Mouse (Mus musculus) stomach, embryonic 15.5 days (tissue): Measurements from ENCODE around the gene Commd3. TPM values are rescaled to one million over a fixed set of nuclear protein-coding genes. Genes with fewer than 3 reads are reported as not detected.

Experiments
- ATAC-seq: fragments of 200-750 bp; cut with Nextera tagmentation; 2 replicates; pipeline ENCODE4 v1.8.0; 2017; ENCODE audit warnings: low read depth, moderate number of reproducible peaks, moderate TSS enrichment; ENCODE audit not compliant: insufficient read depth, low FRiP score
- H3K27ac ChIP-seq: fragments of 300-500 bp; sonication (generic); 2 replicates; pipeline ENCODE4 v1.5.1; 2015; ENCODE audit warnings: mild to moderate bottlenecking, inconsistent platforms
- H3K27me3 ChIP-seq: fragments of 300-500 bp; sonication (generic); replicated peaks from 2 replicates; pipeline ENCODE4 v1.6.1; 2015; ENCODE audit warnings: inconsistent platforms
- H3K36me3 ChIP-seq: fragments of 300-500 bp; sonication (generic); 2 replicates; pipeline ENCODE4 v1.6.1; 2015; ENCODE audit warnings: inconsistent platforms
- H3K4me1 ChIP-seq: fragments of 300-500 bp; sonication (generic); 2 replicates; pipeline ENCODE4 v1.6.1; 2015; ENCODE audit warnings: inconsistent platforms
- H3K4me2 ChIP-seq: fragments of 300-500 bp; sonication (generic); 2 replicates; pipeline ENCODE4 v1.6.1; 2015; ENCODE audit warnings: mild to moderate bottlenecking, inconsistent platforms
- H3K4me3 ChIP-seq: fragments of 300-500 bp; sonication (generic); replicated peaks from 2 replicates; pipeline ENCODE4 v1.5.1; 2015; ENCODE audit warnings: inconsistent platforms
- H3K9ac ChIP-seq: fragments of 300-500 bp; sonication (generic); 2 replicates; pipeline ENCODE4 v1.6.1; 2015; ENCODE audit warnings: inconsistent platforms
- H3K9me3 ChIP-seq: fragments of 300-500 bp; sonication (generic); 2 replicates; pipeline ENCODE4 v1.6.1; 2016; ENCODE audit warnings: inconsistent platforms
- WGBS: fragments of 180-500 bp; shearing (Covaris S2); methylation state at CpG from one replicate; pipeline ENCODE4 v1.1.7; 2015; 5-methylcytosine and 5-hydroxymethylcytosine counted together
- polyA plus RNA-seq: library from polyadenylated mRNA; unstranded; fragments of >200 nt; fragmentation: Nextera tagmentation; extraction: Ambion mirVana; gene quantifications from 2 replicates; pipeline ENCODE4 v1.2.1, GENCODE M21; 2015

The Commd3 gene
- polyA plus RNA-seq, 1 experiment from 2014 or later = 197 TPM

DNA sequence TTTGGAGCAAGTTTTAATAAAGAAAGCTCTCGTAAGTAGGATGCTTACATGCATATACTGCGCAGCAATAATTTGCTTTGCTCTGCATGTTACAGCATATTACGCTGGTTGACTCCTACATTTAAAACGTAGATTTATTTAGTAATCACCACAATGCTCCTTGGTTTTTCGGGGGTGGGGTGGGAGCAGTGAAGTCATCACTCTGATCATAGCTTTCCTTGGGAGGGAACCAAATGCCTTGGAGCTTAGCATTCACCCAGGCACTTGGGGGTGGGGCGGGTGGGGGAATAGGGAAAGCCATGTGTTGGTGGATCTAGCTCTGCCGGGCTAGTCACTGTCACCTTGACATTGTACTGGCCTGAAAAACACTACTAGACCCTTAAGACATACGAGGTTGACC is 23.0 kb downstream of the Commd3 start:
- no peak overlapping the region for H3K27ac ChIP-seq
- no peaks in the 10 kb centered on the region for H3K9me3 ChIP-seq
- 10% methylated on average over 8 of the region's 8 CpGs for WGBS
- H3K4me2 ChIP-seq = peak overlapping the region; percentile 92; the same call in 1 of the 2 replicates
- peaks cover 59% of the 10 kb centered on the region for H3K27me3 ChIP-seq
- peaks cover 10% of the 10 kb centered on the region for H3K4me1 ChIP-seq
- no peak overlapping the region for H3K9ac ChIP-seq
- H3K36me3 ChIP-seq = no peaks in the 10 kb centered on the region
- no peak for ATAC-seq
- H3K4me3 ChIP-seq = peak overlapping the region; percentile 62; the same call in 1 of the 2 replicates

DNA sequence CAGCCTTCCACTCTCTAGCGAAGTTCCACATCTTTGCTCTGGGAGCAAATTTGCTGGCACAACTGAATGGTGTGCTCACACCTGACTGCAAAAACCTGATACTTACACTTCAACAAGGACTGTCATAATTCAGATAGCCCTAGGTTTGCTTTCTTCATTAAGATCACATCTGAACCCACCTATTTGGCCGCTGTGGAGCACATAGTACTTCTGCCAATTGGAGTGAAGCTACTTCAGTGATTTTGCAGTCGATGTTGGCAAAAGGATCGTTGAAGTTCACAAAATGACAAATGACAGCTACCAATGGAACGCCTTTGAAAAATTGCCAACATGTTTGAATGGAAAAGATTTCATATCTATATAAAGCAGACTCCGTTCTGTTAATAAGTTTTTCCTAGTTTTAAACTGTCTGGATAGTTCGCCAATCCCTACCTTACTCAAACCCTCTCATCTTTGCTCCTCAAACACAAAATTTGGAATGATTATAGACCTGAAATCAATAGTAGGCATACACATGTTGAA is 23.5 kb downstream of the Commd3 start:
- H3K27me3 ChIP-seq = peaks cover 59% of the 10 kb centered on the region
- WGBS = 10% methylated on average over 7 of the region's 7 CpGs

DNA sequence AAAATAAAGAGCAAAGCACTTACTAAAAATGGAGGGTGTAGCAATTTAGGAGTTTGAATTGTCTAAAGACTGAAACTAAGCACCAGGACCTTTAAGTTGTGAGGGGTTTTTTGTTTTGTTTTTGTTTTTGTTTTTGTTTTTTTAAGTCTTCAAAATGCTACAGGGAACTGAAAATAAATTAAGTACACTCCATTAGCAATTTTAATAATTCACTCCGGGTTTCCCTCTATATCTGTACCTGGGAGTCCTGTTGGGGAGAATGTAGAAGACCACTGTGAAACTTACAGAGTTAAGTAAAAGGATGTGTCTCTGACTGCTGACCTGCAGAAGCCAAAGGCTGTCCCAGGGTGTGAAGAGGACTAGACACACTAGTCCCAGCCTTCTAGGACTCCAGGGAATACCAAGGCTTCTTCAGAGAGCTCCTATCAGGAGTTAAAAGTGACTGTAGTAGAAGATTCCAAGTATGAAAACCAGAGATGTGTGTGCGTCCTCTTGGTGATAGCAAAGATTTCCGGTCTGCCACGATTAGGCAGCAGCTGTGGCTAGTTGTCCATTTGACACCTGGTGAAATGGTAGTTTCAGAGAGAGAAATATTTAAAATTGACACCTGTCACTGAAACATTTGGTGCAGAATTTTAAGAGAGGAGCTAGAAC is 25.5 kb downstream of the Commd3 start:
- no peak for ATAC-seq
- Histone ChIP-seq H3K36me3 (no peaks in the 10 kb centered on the region), H3K4me2 (no peak overlapping the region), H3K4me1 (peaks cover 5% of the 10 kb centered on the region), H3K4me3 (no peak overlapping the region), H3K9ac (no peak overlapping the region), H3K27ac (no peak overlapping the region), H3K9me3 (no peaks in the 10 kb centered on the region), H3K27me3 (peaks cover 57% of the 10 kb centered on the region)
- 2% methylated on average over 4 of the region's 4 CpGs for WGBS

More for the DNA sequence above, 23.5 kb downstream of the Commd3 start:
- no peak overlapping the region for H3K9ac ChIP-seq
- H3K9me3 ChIP-seq = no peaks in the 10 kb centered on the region
- no peak overlapping the region for H3K4me3 ChIP-seq
- H3K36me3 ChIP-seq = no peaks in the 10 kb centered on the region
- H3K27ac ChIP-seq = no peak overlapping the region
- no peak overlapping the region for H3K4me2 ChIP-seq
- peaks cover 5% of the 10 kb centered on the region for H3K4me1 ChIP-seq
- ATAC-seq = no peak

DNA sequence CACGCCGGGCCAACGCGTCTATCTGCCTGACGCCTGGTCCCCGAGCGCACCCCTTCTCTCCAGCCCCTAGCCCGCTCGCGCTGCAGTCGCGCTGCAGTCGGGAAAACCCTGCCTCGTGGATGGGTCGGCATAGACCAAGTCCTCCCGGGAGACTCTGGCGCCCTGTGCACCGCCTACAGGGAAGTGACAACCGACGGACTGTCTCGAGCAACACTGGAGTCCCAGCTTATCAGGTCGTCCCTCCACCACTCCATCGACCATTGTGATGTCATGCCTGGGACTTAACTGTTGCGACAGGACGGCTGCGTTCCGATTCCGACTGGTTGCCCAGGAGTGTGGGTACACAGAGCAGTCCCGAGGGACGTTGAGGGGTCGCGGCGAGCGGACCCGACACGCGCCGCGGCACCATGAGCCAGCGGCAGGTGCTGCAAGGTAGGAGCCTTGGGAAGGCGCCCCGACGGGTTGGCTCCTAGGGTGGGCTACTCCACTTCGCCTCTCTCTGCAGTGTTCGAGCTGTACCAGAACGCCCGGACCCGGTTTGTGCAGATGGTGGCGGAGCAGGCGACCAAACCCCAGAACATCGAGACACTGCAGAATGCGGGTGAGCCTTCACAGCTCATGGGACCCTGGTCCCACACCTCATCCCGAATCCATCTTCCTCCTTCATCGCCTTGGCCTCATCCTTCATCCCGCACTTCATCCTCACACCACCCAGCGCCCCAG is 26.6 kb downstream of the Commd3 start:
- Histone ChIP-seq H3K4me1 (peaks cover 5% of the 10 kb centered on the region), H3K27me3 (peaks cover 53% of the 10 kb centered on the region), H3K36me3 (no peaks in the 10 kb centered on the region), H3K4me3 (peak overlapping the region; percentile 8; the same call in 1 of the 2 replicates), H3K4me2 (peak overlapping the region; percentile 22), H3K9ac (no peak overlapping the region), H3K9me3 (no peaks in the 10 kb centered on the region), H3K27ac (no peak overlapping the region)
- WGBS = under 1% methylated on average over 56 of the region's 56 CpGs
- ATAC-seq = peak; percentile 38; the same call in 1 of the 2 replicates

DNA sequence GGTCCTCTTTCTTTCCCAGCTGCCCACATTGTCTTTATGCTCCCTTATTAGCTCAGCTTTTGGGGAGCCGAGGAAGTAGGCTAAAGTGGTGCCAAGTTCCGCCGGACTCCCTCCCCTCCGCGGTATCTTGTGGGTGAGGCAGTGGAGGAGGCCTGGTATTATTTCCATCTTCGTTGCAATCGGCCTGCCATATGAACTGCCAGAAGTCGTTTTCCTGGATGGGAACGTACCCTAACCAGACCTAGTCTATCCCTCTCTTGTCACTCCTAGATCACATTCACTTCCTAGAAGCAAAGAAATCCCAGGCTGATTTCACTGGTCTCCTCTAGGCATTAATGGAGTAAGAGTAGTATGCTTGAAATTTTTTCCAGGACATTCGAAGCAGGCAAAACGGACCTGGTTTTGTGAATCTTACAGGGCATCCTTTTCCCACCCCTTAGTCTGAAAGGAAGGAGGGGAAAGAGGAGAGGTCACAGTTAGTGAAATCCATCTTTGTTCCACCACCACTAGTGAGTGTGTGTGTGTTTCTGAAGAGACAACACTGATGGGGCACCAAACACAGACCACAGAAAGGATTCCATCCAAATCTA is 27.3 kb downstream of the Commd3 start:
- Histone ChIP-seq H3K27ac (no peak overlapping the region), H3K4me2 (no peak overlapping the region), H3K27me3 (peaks cover 53% of the 10 kb centered on the region), H3K9me3 (no peaks in the 10 kb centered on the region), H3K9ac (no peak overlapping the region), H3K4me1 (peaks cover 5% of the 10 kb centered on the region), H3K4me3 (no peak overlapping the region), H3K36me3 (no peaks in the 10 kb centered on the region)
- ATAC-seq = no peak
- WGBS = 6% methylated on average over 11 of the region's 11 CpGs

DNA sequence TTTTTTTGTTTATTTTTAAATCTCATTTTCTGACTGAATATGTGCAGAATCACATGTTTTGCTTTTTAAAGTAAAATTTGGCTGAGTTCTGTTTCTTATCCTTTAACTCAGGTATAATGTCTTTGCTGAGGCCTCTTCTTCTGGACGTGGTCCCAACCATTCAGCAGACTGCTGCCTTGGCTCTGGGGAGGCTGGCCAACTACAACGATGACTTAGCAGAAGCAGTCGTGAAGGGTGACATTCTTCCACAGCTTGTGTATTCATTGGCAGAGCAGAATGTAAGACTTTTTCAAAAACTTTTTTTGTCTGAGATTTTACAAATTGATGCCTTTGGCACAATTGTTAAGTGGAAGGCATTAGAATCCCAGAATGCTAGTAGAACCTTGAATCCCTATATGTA is 38.2 kb downstream of the Commd3 start:
- Histone ChIP-seq H3K36me3 (no peaks in the 10 kb centered on the region), H3K4me2 (no peak overlapping the region), H3K9me3 (no peaks in the 10 kb centered on the region), H3K27ac (no peak overlapping the region), H3K4me3 (no peak overlapping the region), H3K4me1 (no peaks in the 10 kb centered on the region), H3K9ac (no peak overlapping the region), H3K27me3 (0 out of 2 replicates have a peak, but pooled peaks cover 3% of the 10 kb centered on the region)
- no peak for ATAC-seq
- 61% methylated on average over 3 of the region's 3 CpGs for WGBS

DNA sequence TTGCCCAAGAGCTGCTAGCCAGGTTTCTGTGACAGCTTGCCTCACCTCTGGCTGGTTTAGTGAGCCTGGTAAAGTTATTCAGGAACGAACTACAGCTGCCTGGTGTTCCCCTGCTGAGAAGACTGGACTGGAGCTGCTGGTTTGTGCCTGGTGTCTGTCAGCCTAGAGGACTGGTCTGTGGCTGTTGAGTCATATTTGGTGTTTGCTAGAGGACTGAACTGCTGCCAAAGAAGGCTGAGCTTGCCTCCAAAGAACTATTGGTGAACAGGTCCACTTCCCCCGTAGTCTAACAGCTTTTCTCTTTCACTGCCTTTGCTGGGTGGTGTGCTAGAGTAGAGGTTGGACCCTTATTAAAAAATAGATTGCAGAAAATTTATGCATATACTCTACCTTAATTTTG is 40.9 kb downstream of the Commd3 start:
- 72% methylated on average over 2 of the region's 2 CpGs for WGBS
- no peak overlapping the region for H3K9ac ChIP-seq
- H3K4me2 ChIP-seq = no peak overlapping the region
- H3K27me3 ChIP-seq = no peaks in the 10 kb centered on the region
- H3K4me3 ChIP-seq = no peak overlapping the region
- H3K36me3 ChIP-seq = no peaks in the 10 kb centered on the region
- no peaks in the 10 kb centered on the region for H3K9me3 ChIP-seq
- H3K27ac ChIP-seq = no peak overlapping the region
- H3K4me1 ChIP-seq = no peaks in the 10 kb centered on the region
- ATAC-seq = no peak

DNA sequence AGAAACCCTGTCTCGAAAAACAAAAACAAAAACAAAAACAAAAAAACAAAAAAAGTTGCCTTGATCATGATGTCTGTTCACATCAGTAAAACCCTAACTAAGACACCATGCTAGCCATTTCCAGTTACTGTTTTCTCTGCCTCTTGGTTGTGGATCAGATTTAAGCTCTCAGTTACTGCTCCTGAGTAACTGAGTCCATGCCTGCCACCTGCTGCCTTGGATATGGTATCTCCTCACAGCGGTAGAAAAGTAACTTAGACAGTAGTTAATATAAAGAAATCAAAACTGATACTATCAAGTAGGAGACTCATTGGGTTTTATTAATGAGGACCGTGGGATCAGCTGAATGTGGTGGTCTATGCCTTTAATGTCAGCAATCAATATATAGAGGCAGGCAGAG is 42.2 kb downstream of the Commd3 start:
- ATAC-seq = no peak

DNA sequence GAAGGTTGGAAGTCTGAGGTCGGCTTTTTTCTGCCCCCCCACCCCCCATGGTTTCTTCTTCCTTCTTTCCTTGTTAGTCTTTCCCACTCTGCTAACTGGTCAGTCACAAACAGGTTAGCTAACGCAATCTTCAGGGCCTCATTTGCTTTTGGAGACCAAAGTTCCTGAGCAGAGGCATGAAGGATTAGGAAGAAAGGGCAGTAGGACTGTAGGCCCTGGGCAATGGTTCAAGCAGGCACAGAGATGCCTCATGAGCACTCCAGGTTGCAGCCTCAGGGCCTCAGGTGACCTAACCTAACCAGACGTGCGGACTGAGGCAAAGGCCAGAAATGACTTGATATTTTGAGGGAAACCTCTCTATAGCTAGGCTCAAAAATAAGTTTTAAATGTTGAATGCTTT is 46.3 kb downstream of the Commd3 start:
- no peak overlapping the region for H3K9ac ChIP-seq
- H3K4me2 ChIP-seq = no peak overlapping the region
- H3K4me3 ChIP-seq = no peak overlapping the region
- H3K4me1 ChIP-seq = no peaks in the 10 kb centered on the region
- ATAC-seq = no peak
- H3K36me3 ChIP-seq = no peaks in the 10 kb centered on the region
- H3K27ac ChIP-seq = no peak overlapping the region
- WGBS = 75% methylated on average over 4 of the region's 4 CpGs
- H3K9me3 ChIP-seq = no peaks in the 10 kb centered on the region
- no peaks in the 10 kb centered on the region for H3K27me3 ChIP-seq

More for the DNA sequence above, 42.2 kb downstream of the Commd3 start:
- no peaks in the 10 kb centered on the region for H3K4me1 ChIP-seq
- no peaks in the 10 kb centered on the region for H3K27me3 ChIP-seq
- no peak overlapping the region for H3K27ac ChIP-seq
- H3K36me3 ChIP-seq = no peaks in the 10 kb centered on the region
- WGBS = 69% methylated on average over 3 of the region's 3 CpGs
- H3K4me2 ChIP-seq = no peak overlapping the region
- no peak overlapping the region for H3K9ac ChIP-seq
- H3K9me3 ChIP-seq = no peaks in the 10 kb centered on the region
- H3K4me3 ChIP-seq = no peak overlapping the region

DNA sequence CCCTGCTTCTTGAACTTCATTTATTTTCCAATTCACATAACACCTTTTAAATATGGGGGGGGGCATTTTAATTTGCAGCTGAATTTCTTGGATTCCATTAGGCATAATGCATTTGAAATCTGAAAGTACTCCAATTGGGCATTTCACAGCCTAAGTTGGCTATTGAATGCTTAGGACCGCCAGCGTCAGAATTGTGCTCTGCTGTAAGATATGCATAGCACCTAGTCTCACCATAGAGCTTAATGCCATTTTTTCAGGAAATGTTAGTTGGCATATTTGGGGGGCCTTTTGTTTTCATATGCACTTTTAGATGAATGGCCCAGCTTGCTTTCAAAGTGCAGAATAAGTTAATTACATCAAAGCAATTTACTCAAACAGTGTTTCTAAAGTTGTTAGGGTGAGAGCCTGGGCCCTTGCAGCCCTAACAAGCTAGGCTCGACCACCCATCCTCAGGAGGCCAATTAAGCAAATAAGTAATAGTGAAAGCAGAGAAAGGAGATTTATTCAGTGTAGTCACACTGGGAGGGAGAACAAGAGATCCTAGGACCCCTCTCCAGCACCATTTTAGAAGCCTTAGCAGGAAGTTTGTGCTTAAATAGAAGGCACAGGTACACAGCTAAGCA is 50.1 kb downstream of the Commd3 start:
- no peak overlapping the region for H3K9ac ChIP-seq
- H3K9me3 ChIP-seq = no peaks in the 10 kb centered on the region
- no peak overlapping the region for H3K4me2 ChIP-seq
- no peaks in the 10 kb centered on the region for H3K4me1 ChIP-seq
- no peak overlapping the region for H3K4me3 ChIP-seq
- no peak for ATAC-seq
- 61% methylated on average over 3 of the region's 3 CpGs for WGBS
- H3K36me3 ChIP-seq = no peaks in the 10 kb centered on the region
- H3K27me3 ChIP-seq = no peaks in the 10 kb centered on the region
- H3K27ac ChIP-seq = no peak overlapping the region

DNA sequence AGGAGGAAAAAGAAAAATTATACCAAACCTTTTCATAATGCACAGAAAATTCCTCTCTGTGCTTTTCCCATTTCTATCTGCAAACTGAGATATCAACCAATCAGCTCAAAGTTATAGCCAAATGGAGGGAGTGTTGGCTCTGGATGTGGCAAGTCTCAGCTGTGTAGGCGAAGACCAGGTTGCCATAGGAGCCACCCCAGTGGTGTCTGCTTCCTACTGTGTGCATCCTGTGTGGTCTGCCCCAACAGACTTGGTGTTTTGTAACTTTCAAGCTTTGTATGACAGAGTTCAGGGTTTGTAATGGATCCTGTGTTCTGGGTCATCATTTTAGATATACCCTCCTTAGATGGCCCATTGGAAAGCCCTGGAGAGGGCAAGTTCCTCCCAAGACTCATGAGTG is 52.3 kb downstream of the Commd3 start:
- no peaks in the 10 kb centered on the region for H3K27me3 ChIP-seq
- H3K9ac ChIP-seq = no peak overlapping the region
- H3K27ac ChIP-seq = no peak overlapping the region
- 79% methylated on average over 1 of the region's 1 CpGs for WGBS
- H3K9me3 ChIP-seq = no peaks in the 10 kb centered on the region
- no peak overlapping the region for H3K4me2 ChIP-seq
- no peaks in the 10 kb centered on the region for H3K36me3 ChIP-seq
- no peak overlapping the region for H3K4me3 ChIP-seq
- H3K4me1 ChIP-seq = no peaks in the 10 kb centered on the region
- ATAC-seq = no peak
